Mouse (Mus musculus) stomach, postnatal 0 days (tissue): Measurements from ENCODE around the gene Nkpd1. TPM values are rescaled to one million over a fixed set of nuclear protein-coding genes. Genes with fewer than 3 reads are reported as not detected.

ENCODE experiments used
- ATAC-seq: fragments of 200-750 bp; cut with Nextera tagmentation; 2 replicates; pipeline ENCODE4 v1.8.0; 2017; ENCODE audit not compliant: low FRiP score, low TSS enrichment
- DNase-seq: peaks from one replicate; pipeline ENCODE4 v3.0.0-alpha.2; 2016; ENCODE audit warnings: low spot score
- H3K27ac ChIP-seq: fragments of 300-500 bp; sonication (generic); replicated peaks from 2 replicates; pipeline ENCODE4 v1.5.1; 2014; ENCODE audit warnings: mild to moderate bottlenecking, control low read depth
- H3K27me3 ChIP-seq: fragments of 300-500 bp; sonication (generic); 2 replicates; pipeline ENCODE4 v1.6.1; 2014; ENCODE audit warnings: low read length; ENCODE audit not compliant: control insufficient read depth, insufficient read depth
- H3K36me3 ChIP-seq: fragments of 300-500 bp; sonication (generic); 2 replicates; pipeline ENCODE4 v1.6.1; 2014; ENCODE audit warnings: low read length, mixed read lengths; ENCODE audit not compliant: control insufficient read depth, insufficient read depth
- H3K4me1 ChIP-seq: fragments of 300-500 bp; sonication (generic); replicated peaks from 2 replicates; pipeline ENCODE4 v1.6.1; 2014; ENCODE audit warnings: antibody characterized with exemption; ENCODE audit not compliant: control insufficient read depth, insufficient read depth
- H3K4me2 ChIP-seq: fragments of 300-500 bp; sonication (generic); replicated peaks from 2 replicates; pipeline ENCODE4 v1.6.1; 2014; ENCODE audit warnings: low read depth, mild to moderate bottlenecking, control low read depth, moderate library complexity
- H3K4me3 ChIP-seq: fragments of 300-500 bp; sonication (generic); 2 replicates; pipeline ENCODE4 v1.5.1; 2014; ENCODE audit warnings: low read depth, low read length, control low read depth
- H3K9ac ChIP-seq: fragments of 300-500 bp; sonication (generic); 2 replicates; pipeline ENCODE4 v1.6.1; 2014; ENCODE audit warnings: mild to moderate bottlenecking, low read length, control low read depth, mixed read lengths
- H3K9me3 ChIP-seq: fragments of 300-500 bp; sonication (generic); 2 replicates; pipeline ENCODE4 v1.6.1; 2016; ENCODE audit warnings: low read length; ENCODE audit not compliant: control insufficient read depth
- CTCF ChIP-seq: IDR thresholded peaks from 2 replicates; pipeline ENCODE4 v1.5.1; 2016; ENCODE audit warnings: antibody characterized with exemption, low read depth, mild to moderate bottlenecking, moderate library complexity
- EP300 ChIP-seq: optimal IDR thresholded peaks from 2 replicates; pipeline ENCODE3; 2016; ENCODE audit warnings: antibody characterized with exemption
- WGBS: fragments of 180-500 bp; shearing (Covaris S2); extraction: QIAGEN DNeasy Blood & Tissue Kit; methylation state at CpG from one replicate; pipeline ENCODE4 v1.1.7; 2014; 5-methylcytosine and 5-hydroxymethylcytosine counted together
- polyA plus RNA-seq: library from polyadenylated mRNA; unstranded; fragments of >200 nt; fragmentation: Nextera tagmentation; extraction: Ambion mirVana; gene quantifications from 2 replicates; pipeline ENCODE4 v1.2.1, GENCODE M21; 2015

The Nkpd1 gene
- polyA plus RNA-seq, 1 experiment from 2014 or later: 30.8 TPM

- no peaks in the 10 kb centered on the region for H3K9me3 ChIP-seq
- ATAC-seq (no peak), DNase-seq (no peak)
- TF ChIP-seq CTCF (no peak), EP300 (no peak)
- peak overlapping the region; percentile 94 for H3K4me2 ChIP-seq
- 0% methylated on average over 11 of the region's 11 CpGs for WGBS
- peaks cover 8% of the 10 kb centered on the region for H3K36me3 ChIP-seq
- H3K4me3 ChIP-seq: peak overlapping the region; percentile 92
- H3K9ac ChIP-seq: peak overlapping the region; percentile 95
- H3K4me1 ChIP-seq: peaks cover 15% of the 10 kb centered on the region
- H3K27ac ChIP-seq: peak overlapping the region; percentile 95
- no peaks in the 10 kb centered on the region for H3K27me3 ChIP-seq
Measured at GRCm38 (mm10) chr7:19561431-19561764, 43.8 kb downstream of the Nkpd1 start.

- peaks cover 8% of the 10 kb centered on the region for H3K36me3 ChIP-seq
- TF ChIP-seq EP300 (no peak), CTCF (0 out of 2 replicates have a peak, but pooled peaks have one; percentile 2)
- peak overlapping the region; percentile 95 for H3K9ac ChIP-seq
- peak overlapping the region; percentile 94 for H3K4me2 ChIP-seq
- peak; percentile 83 for ATAC-seq
- DNase-seq: peak; percentile 95
- peak overlapping the region; percentile 92 for H3K4me3 ChIP-seq
- under 1% methylated on average over 100 of the region's 102 CpGs for WGBS
- H3K4me1 ChIP-seq: peaks cover 13% of the 10 kb centered on the region
- no peaks in the 10 kb centered on the region for H3K9me3 ChIP-seq
- H3K27ac ChIP-seq: peak overlapping the region; percentile 95
- no peaks in the 10 kb centered on the region for H3K27me3 ChIP-seq
Measured at GRCm38 (mm10) chr7:19561765-19562642, 44.4 kb downstream of the Nkpd1 start.

- no peaks in the 10 kb centered on the region for H3K27me3 ChIP-seq
- TF ChIP-seq EP300 (no peak), CTCF (no peak)
- H3K4me1 ChIP-seq: peaks cover 11% of the 10 kb centered on the region; the same call in 1 of the 2 replicates
- peak within 1 kb of the TSS; percentile 92 for H3K4me3 ChIP-seq
- peak within 1 kb of the TSS; percentile 95 for H3K9ac ChIP-seq
- peaks cover 11% of the 10 kb centered on the region for H3K36me3 ChIP-seq
- WGBS: 2% methylated on average over 19 of the region's 19 CpGs
- peak; percentile 54 for DNase-seq
- no peaks in the 10 kb centered on the region for H3K9me3 ChIP-seq
- ATAC-seq: no peak
- peak within 1 kb of the TSS; percentile 94 for H3K4me2 ChIP-seq
- peak within 1 kb of the TSS; percentile 95 for H3K27ac ChIP-seq
Measured at GRCm38 (mm10) chr7:19562643-19563410, 45.2 kb downstream of the Nkpd1 start, which contains the start of gene Ppp1r37. Ppp1r37 (minus strand) TSS chr7:19563076.

GRCm38 (mm10) chr7:19563884-19564283 lies 46.2 kb downstream of the Nkpd1 start:
- Histone ChIP-seq H3K27ac (no peak overlapping the region), H3K9me3 (no peaks in the 10 kb centered on the region), H3K4me3 (no peak overlapping the region), H3K9ac (no peak overlapping the region), H3K36me3 (peaks cover 11% of the 10 kb centered on the region), H3K4me2 (no peak overlapping the region), H3K4me1 (peaks cover 11% of the 10 kb centered on the region; the same call in 1 of the 2 replicates), H3K27me3 (no peaks in the 10 kb centered on the region)
- DNase-seq: no peak
- no peak for TF ChIP-seq CTCF
- no peak for TF ChIP-seq EP300
- WGBS: 89% methylated on average over 3 of the region's 3 CpGs
- ATAC-seq: no peak

GRCm38 (mm10) chr7:19564455-19564854 lies 46.8 kb downstream of the Nkpd1 start:
- no peak for DNase-seq
- Histone ChIP-seq H3K27ac (no peak overlapping the region), H3K27me3 (no peaks in the 10 kb centered on the region), H3K4me1 (0 out of 2 replicates have a peak, but pooled peaks cover 8% of the 10 kb centered on the region), H3K36me3 (peaks cover 11% of the 10 kb centered on the region), H3K9ac (no peak overlapping the region), H3K4me3 (no peak overlapping the region), H3K9me3 (no peaks in the 10 kb centered on the region), H3K4me2 (no peak overlapping the region)
- 92% methylated on average over 4 of the region's 4 CpGs for WGBS
- ATAC-seq: no peak
- peak; percentile 56 for TF ChIP-seq CTCF
- no peak for TF ChIP-seq EP300
